Mouse (Mus musculus): ENCODE data around the gene Olfr461. TPM values are rescaled to one million over a fixed set of nuclear protein-coding genes. Genes with fewer than 3 reads are reported as not detected.
"Not testable (repeated sequence)": the region's sequence is repeated elsewhere in the genome, so short reads cannot be mapped to it uniquely, and the experiment has no call there.

Gene Olfr461
- not detected for total RNA-seq (2021)
- long read RNA-seq, experiment 1: 0 reads
- long read RNA-seq, experiment 2: 0 reads

GRCm38 (mm10) chr6:40554950-40555349, at the start of gene Olfr461:
Gene Olfr461 (minus strand): TSS chr6:40555050.
- DNase-seq (ENCODE audit: low spot score): no peak

- DNase-seq (ENCODE audit: low spot score): not testable (repeated sequence)
These were observed 43.7 kb upstream of the Olfr461 start for GRCm38 (mm10) chr6:40598546-40598945.

GRCm38 (mm10) chr6:40594804-40595550, 40.1 kb upstream of the Olfr461 start:
- no peak for DNase-seq (ENCODE audit: low spot score)

DNA sequence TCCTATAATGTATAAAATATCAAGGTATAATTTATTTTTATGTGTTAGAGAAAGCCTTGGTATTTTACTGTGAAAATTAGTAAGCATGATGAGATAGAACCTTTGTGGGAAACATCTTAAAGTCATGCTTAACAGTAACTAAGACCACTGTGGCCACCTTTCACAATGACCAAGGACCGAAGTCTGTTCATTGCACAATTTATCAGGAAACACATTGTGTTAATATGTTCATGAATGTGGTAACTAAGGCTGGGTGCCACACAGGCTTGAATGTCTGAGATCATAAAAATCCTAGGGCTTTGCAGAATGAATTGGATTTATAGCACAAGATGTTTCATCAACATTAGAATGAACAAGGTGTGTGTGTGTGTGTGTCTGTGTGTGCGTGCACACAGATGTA, 33.5 kb upstream of the Olfr461 start:
- no peak for DNase-seq (ENCODE audit: low spot score)

DNA sequence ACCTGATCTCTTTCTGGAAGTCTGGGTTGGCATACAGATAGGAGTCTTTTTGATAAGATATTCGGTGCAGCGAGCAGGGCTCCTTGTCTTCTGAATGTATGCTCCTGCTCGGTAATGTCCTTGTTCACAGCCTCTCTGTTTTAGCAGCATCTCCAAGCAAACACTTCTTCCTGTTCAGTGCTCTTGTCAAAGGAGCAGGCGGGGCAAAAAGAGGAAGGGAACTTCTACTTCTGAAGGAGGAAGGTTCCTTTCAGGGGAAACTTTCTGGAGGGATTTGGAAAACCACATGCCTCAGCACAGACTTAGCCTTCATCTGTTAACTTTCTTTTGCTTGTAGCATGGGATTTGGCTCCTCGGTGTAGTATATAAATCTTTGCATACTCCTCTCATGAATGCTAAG, 30.8 kb upstream of the Olfr461 start, which contains the start of gene Clec5a:
Gene Clec5a (minus strand): TSS at position 177 of the 400 bp plus-strand sequence.
- no peak for DNase-seq (ENCODE audit: low spot score)

DNA sequence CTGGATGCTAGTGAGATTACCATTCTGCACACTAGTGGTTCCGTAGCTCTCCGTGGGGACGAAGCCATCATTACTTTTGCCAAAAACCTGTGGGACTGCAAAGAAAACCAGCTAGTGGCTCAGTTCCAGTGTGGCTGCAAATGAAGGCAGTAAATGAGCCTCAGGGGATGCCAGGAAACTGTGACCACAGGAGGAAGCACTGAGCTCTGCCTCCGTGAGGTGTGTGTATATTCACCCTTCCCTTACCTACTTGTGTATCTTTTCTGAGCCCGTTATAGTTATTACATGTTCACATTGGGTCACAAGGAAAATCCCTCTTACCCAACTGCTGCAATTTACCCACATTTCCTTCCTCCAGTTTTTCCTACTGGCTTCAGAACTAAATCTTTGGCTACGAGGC, 29.5 kb upstream of the Olfr461 start:
- no peak for DNase-seq (ENCODE audit: low spot score)

DNA sequence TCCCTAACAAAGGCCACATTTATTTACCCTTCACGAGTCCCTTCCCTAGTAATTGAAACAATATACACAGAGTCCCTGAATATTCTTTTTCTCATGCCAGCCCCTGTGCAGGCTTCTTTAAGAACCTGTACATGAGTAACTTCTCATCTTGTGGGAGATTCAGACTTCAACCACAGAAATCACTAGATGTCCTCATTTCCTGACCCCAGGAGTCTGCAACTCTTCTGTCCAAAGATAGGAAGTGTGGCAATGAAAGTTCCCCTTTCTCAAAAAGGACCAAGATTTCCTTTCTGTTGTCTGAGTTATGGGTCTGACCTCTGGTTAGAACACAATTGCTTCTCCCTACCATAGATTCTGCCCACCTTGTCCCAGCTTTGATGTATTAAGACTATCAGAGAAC, 21.5 kb upstream of the Olfr461 start:
- no peak for DNase-seq (ENCODE audit: low spot score)

GRCm38 (mm10) chr6:40573618-40574017, 18.8 kb upstream of the Olfr461 start:
- no peak for DNase-seq (ENCODE audit: low spot score)

- no peak for DNase-seq (ENCODE audit: low spot score)
These were observed 14.3 kb upstream of the Olfr461 start, which contains the start of gene Olfr460 for GRCm38 (mm10) chr6:40569187-40569586. Gene Olfr460 (plus strand): TSS chr6:40569487.

DNA sequence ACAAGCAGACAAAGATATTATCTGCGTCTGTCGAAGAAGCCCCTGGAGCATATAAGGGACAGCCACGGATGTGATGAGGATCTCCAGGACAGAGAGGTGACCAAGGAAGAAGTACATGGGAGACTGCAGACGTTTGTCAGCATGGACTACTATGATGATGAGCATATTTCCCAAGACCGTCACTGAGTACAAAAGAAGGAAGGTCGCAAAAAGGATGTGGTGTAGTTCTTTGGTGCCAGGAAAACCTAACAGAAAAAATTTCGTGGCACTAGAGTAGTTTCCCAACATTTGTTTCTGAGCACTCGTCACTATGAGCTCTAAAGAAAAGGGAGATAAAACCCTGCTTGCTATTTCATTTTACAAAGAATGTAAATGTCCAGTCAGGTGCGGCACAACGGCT, 10.2 kb downstream of the Olfr461 start:
- no peak for DNase-seq (ENCODE audit: low spot score)

GRCm38 (mm10) chr6:40519408-40519807, 35.4 kb downstream of the Olfr461 start, which contains the start of gene Prss37:
Gene Prss37 (minus strand): TSS chr6:40519508.
- DNase-seq (ENCODE audit: low spot score): no peak

DNA sequence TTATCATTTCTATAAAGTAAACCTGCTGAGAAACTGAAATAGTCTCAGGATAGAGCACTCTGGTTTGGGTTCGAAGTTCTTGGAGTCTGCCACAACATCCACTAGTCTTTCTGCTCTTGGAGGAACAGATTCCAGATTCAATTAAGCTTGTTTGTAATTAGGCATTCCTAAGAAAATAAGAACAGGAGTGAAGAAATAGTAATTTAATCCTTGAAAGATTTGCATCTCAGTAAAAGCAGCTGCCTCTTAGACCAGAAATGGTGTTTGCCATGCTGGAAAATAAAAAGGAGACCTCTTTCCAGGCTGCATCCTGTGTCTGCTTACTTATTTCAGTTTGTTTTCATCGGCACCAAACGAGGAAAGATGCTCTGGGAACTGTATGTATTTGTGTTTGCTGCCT, 61.6 kb downstream of the Olfr461 start, which contains the start of gene Tas2r108:
Gene Tas2r108 (plus strand): TSS at position 301 of the 400 bp plus-strand sequence.
- DNase-seq (ENCODE audit: low spot score): no peak

Other genes starting within 250 kb of the Olfr461 start
- 1 to 10 TPM; 6.1 TPM for gene Agk, start 229.9 kb downstream of the Olfr461 start, total RNA-seq (2021)
- gene E330009J07Rik, start 118.9 kb downstream of the Olfr461 start, total RNA-seq (2021): 1 to 10 TPM in 1 of 2 experiments, under 1 TPM in 1; 0.64 to 1.2 TPM
- not detected for gene Wee2, start 116.0 kb downstream of the Olfr461 start, total RNA-seq (2021)
- gene Ssbp1, start 83.7 kb downstream of the Olfr461 start, total RNA-seq (2021): 10 to 100 TPM; 21.1 to 23.8 TPM
- gene Tas2r137, start 63.8 kb downstream of the Olfr461 start, total RNA-seq (2021): not detected
- not detected for gene Tas2r108, start 61.5 kb downstream of the Olfr461 start, total RNA-seq (2021)
- not detected for gene Prss37, start 35.5 kb downstream of the Olfr461 start, total RNA-seq (2021)
- gene Olfr460, start 14.4 kb upstream of the Olfr461 start, total RNA-seq (2021): not detected
- under 1 TPM in 1 of 2 experiments, not detected in 1; 0.21 TPM for gene Clec5a, start 30.8 kb upstream of the Olfr461 start, total RNA-seq (2021)
- gene Tas2r138, start 58.3 kb upstream of the Olfr461 start, total RNA-seq (2021): not detected
- gene Mgam, start 73.8 kb upstream of the Olfr461 start, total RNA-seq (2021): under 1 TPM; 0.38 to 0.50 TPM